ENCODE assay signal across 8 mouse cellular contexts in the genomic region with DNA sequence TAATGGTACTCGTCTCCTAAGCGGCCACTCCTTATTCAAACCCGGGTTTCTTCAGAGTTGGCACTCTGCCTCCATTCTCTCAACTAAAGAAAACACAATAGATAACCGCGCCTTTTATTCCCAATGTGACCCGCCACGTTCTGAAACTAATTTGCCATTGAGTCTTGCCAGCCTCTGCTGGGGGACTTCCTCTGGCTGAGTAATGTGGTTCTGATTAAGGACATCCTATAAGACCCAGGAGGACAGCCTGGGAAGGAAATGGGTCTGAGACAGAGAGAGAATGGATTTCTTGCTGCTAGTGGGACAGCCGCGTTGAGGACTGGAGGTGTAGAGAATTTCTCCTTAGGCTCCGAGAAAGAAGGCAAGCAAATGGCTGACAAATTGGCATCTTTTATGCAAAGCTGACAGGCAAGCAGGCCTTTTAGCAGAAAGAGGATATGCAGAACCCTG.
DNase-seq lines count a peak whose midpoint lies in the region; ATAC-seq and TF ChIP-seq lines count a peak whose summit lies in the region.

No protein-coding gene starts in this region.

- intact Hi-C loops in left cerebral cortex, postnatal 14 days (cut with DNase I), result no loop called here

- peaks cover 20% of the 10 kb centered on the region for H3K4me1 ChIP-seq in heart, embryonic 13.5 days
- no peaks in the 10 kb centered on the region for H3K4me1 ChIP-seq in lung, adult 2 months (ENCODE audit: control insufficient read depth, insufficient read depth, low read length)
- H3K4me1 ChIP-seq in stomach, embryonic 14.5 days (ENCODE audit: control insufficient read depth, insufficient read depth, low read length), result peaks cover 10% of the 10 kb centered on the region; the same call in 1 of the 2 replicates
- no peaks in the 10 kb centered on the region for H3K4me1 ChIP-seq in intestine, postnatal 0 days (replicated peaks; ENCODE audit: control insufficient read depth, insufficient read depth, low read length)

- H3K27ac ChIP-seq in heart, embryonic 13.5 days (replicated peaks), result peak overlapping the region; percentile 25; the same call in 1 of the 2 replicates
- H3K27ac ChIP-seq in stomach, embryonic 14.5 days (ENCODE audit: low read length), result no peak overlapping the region
- H3K27ac ChIP-seq in intestine, postnatal 0 days (ENCODE audit: low read depth, low read length), result no peak overlapping the region

- H3K9me3 ChIP-seq in heart, embryonic 13.5 days, result no peaks in the 10 kb centered on the region
- no peaks in the 10 kb centered on the region for H3K9me3 ChIP-seq in stomach, embryonic 14.5 days (ENCODE audit: control insufficient read depth, low read depth, low read length)
- no peaks in the 10 kb centered on the region for H3K9me3 ChIP-seq in intestine, postnatal 0 days (ENCODE audit: control insufficient read depth)

- DNase-seq in kidney, postnatal 10 days, result peak; percentile 21
- DNase-seq in kidney, adult 18-20 months, result no peak
- peak; percentile 7 for DNase-seq in lung, adult 2 months
- DNase-seq in cerebellum, adult 11-12 months, result no peak
- no peak for DNase-seq in left cerebral cortex, postnatal 14 days (ENCODE audit: low spot score in 2 of 2)

- TF ChIP-seq CTCF in lung, adult 2 months (IDR thresholded peaks at IDR 0.05; ENCODE audit: insufficient read depth, low read length), result no peak
- no peak for TF ChIP-seq CTCF in intestine, postnatal 0 days (IDR thresholded peaks at IDR 0.05; ENCODE audit: low read depth)

- WGBS in heart, embryonic 13.5 days, result 24% methylated on average over 10 of the region's 10 CpGs
- WGBS in lung, adult 2 months, result 17% methylated on average over 10 of the region's 10 CpGs
- WGBS in stomach, embryonic 14.5 days, result 19% methylated on average over 10 of the region's 10 CpGs
- 39% methylated on average over 10 of the region's 10 CpGs for WGBS in intestine, postnatal 0 days

- no peaks in the 10 kb centered on the region for H3K27me3 ChIP-seq in heart, embryonic 13.5 days (replicated peaks)
- no peaks in the 10 kb centered on the region for H3K27me3 ChIP-seq in stomach, embryonic 14.5 days (ENCODE audit: control insufficient read depth, insufficient read depth, low read length)
- no peaks in the 10 kb centered on the region for H3K27me3 ChIP-seq in intestine, postnatal 0 days (replicated peaks; ENCODE audit: control insufficient read depth, insufficient read depth, low read length)

- TF ChIP-seq POLR2A in lung, adult 2 months (IDR thresholded peaks at IDR 0.05; ENCODE audit: borderline replicate concordance, extremely low read depth, low read depth, low read length), result no peak

- H3K4me3 ChIP-seq in heart, embryonic 13.5 days, result no peak overlapping the region
- H3K4me3 ChIP-seq in lung, adult 2 months (replicated peaks; ENCODE audit: extremely low read depth, low read depth, low read length), result no peak overlapping the region
- no peak overlapping the region for H3K4me3 ChIP-seq in stomach, embryonic 14.5 days (ENCODE audit: low read depth, low read length)
- H3K4me3 ChIP-seq in intestine, postnatal 0 days (ENCODE audit: low read depth, low read length), result no peak overlapping the region

- ATAC-seq in heart, embryonic 13.5 days (ENCODE audit: extremely low read depth, insufficient number of reproducible peaks, low FRiP score, low TSS enrichment), result no peak
- no peak for ATAC-seq in stomach, embryonic 14.5 days (ENCODE audit: insufficient number of reproducible peaks, insufficient read depth, low FRiP score, low read depth)
- ATAC-seq in intestine, postnatal 0 days, result no peak

- peak overlapping the region; percentile 47 for H3K4me2 ChIP-seq in heart, embryonic 13.5 days
- H3K4me2 ChIP-seq in stomach, embryonic 14.5 days (replicated peaks; ENCODE audit: low read depth, low read length), result 0 out of 2 replicates have a peak overlapping the region, but pooled peaks have one; percentile 10
- no peak overlapping the region for H3K4me2 ChIP-seq in intestine, postnatal 0 days (replicated peaks; ENCODE audit: low read depth)

- H3K36me3 ChIP-seq in heart, embryonic 13.5 days, result no peaks in the 10 kb centered on the region
- no peaks in the 10 kb centered on the region for H3K36me3 ChIP-seq in stomach, embryonic 14.5 days (ENCODE audit: control insufficient read depth, insufficient read depth, low read length)
- no peaks in the 10 kb centered on the region for H3K36me3 ChIP-seq in intestine, postnatal 0 days (ENCODE audit: control insufficient read depth, insufficient read depth)

- H3K9ac ChIP-seq in heart, embryonic 13.5 days, result no peak overlapping the region
- H3K9ac ChIP-seq in stomach, embryonic 14.5 days (replicated peaks; ENCODE audit: low read depth, low read length), result no peak overlapping the region
- H3K9ac ChIP-seq in intestine, postnatal 0 days (ENCODE audit: low read depth, low read length), result no peak overlapping the region

Comparison
In these comparisons a context has a peak if more than half of its experiments do, and no peak if none do; other contexts are left out.
1. DNase-seq: peak in kidney, postnatal 10 days (single experiment) and lung, adult 2 months (single experiment); none in kidney, adult 18-20 months (single experiment), cerebellum, adult 11-12 months (single experiment) and left cerebral cortex, postnatal 14 days (0 of 2).